Mouse (Mus musculus): ENCODE data around the gene Ebi3. TPM values are rescaled to one million over a fixed set of nuclear protein-coding genes. Genes with fewer than 3 reads are reported as not detected.

Ebi3 gene
- 3.1 and 3.3 TPM in 2 replicates for polyA plus RNA-seq (2015; fragmentation: Nextera tagmentation; extraction: Ambion mirVana)

- TF ChIP-seq CTCF (IDR thresholded peaks at IDR 0.05) (no peak), EP300 (IDR thresholded peaks at IDR 0.05) (no peak)
- Histone ChIP-seq H3K4me2 (replicated peaks; ENCODE audit: low read depth, low read length) (no peak within 1 kb of the TSS), H3K36me3 (ENCODE audit: insufficient read depth, low read length) (no peaks in the 10 kb centered on the region), H3K9me3 (ENCODE audit: low read length) (no peaks in the 10 kb centered on the region), H3K27ac (ENCODE audit: low read length) (no peak within 1 kb of the TSS), H3K9ac (replicated peaks; ENCODE audit: low read depth) (no peak within 1 kb of the TSS), H3K27me3 (replicated peaks; ENCODE audit: insufficient read depth, low read length) (no peaks in the 10 kb centered on the region), H3K4me1 (ENCODE audit: insufficient read depth, low read depth, low read length) (no peaks in the 10 kb centered on the region), H3K4me3 (ENCODE audit: low read depth, low read length) (no peak within 1 kb of the TSS)
- 66% methylated on average over 6 of the region's 6 CpGs for WGBS
- 0 out of 2 replicates have a peak, but pooled peaks have one; percentile 25 for ATAC-seq
- DNase-seq (ENCODE audit: low spot score) = peak; percentile 21
Observed at GRCm38 (mm10) chr17:55952447-55953027, at the start of gene Ebi3. TSS of gene Ebi3 (plus strand) at chr17:55952640.

GRCm38 (mm10) chr17:55903087-55903486 lies 49.4 kb upstream of the Ebi3 start:
- TF ChIP-seq CTCF (IDR thresholded peaks at IDR 0.05) (no peak), EP300 (IDR thresholded peaks at IDR 0.05) (no peak)
- no peaks in the 10 kb centered on the region for H3K4me1 ChIP-seq (ENCODE audit: insufficient read depth, low read depth, low read length)
- WGBS = 69% methylated on average over 2 of the region's 2 CpGs
- DNase-seq (ENCODE audit: low spot score) (no peak), ATAC-seq (no peak)
- H3K9ac ChIP-seq (replicated peaks; ENCODE audit: low read depth) = no peak overlapping the region
- no peaks in the 10 kb centered on the region for H3K27me3 ChIP-seq (replicated peaks; ENCODE audit: insufficient read depth, low read length)
- H3K4me3 ChIP-seq (ENCODE audit: low read depth, low read length) = no peak overlapping the region
- H3K36me3 ChIP-seq (ENCODE audit: insufficient read depth, low read length) = no peaks in the 10 kb centered on the region
- no peak overlapping the region for H3K27ac ChIP-seq (ENCODE audit: low read length)
- H3K9me3 ChIP-seq (ENCODE audit: low read length) = no peaks in the 10 kb centered on the region; the same call in 1 of the 2 replicates
- no peak overlapping the region for H3K4me2 ChIP-seq (replicated peaks; ENCODE audit: low read depth, low read length)

GRCm38 (mm10) chr17:55903687-55904086 lies 48.8 kb upstream of the Ebi3 start:
- Histone ChIP-seq H3K4me2 (replicated peaks; ENCODE audit: low read depth, low read length) (no peak overlapping the region), H3K36me3 (ENCODE audit: insufficient read depth, low read length) (no peaks in the 10 kb centered on the region), H3K27ac (ENCODE audit: low read length) (no peak overlapping the region), H3K4me3 (ENCODE audit: low read depth, low read length) (no peak overlapping the region), H3K27me3 (replicated peaks; ENCODE audit: insufficient read depth, low read length) (no peaks in the 10 kb centered on the region), H3K4me1 (ENCODE audit: insufficient read depth, low read depth, low read length) (no peaks in the 10 kb centered on the region), H3K9ac (replicated peaks; ENCODE audit: low read depth) (no peak overlapping the region), H3K9me3 (ENCODE audit: low read length) (no peaks in the 10 kb centered on the region)
- TF ChIP-seq EP300 (IDR thresholded peaks at IDR 0.05) (no peak), CTCF (IDR thresholded peaks at IDR 0.05) (no peak)
- peak; percentile 37 for DNase-seq (ENCODE audit: low spot score)
- 69% methylated on average over 1 of the region's 1 CpGs for whole genome bisulfite sequencing
- ATAC-seq = no peak

GRCm38 (mm10) chr17:55904131-55904530 lies 48.3 kb upstream of the Ebi3 start:
- Histone ChIP-seq H3K4me2 (replicated peaks; ENCODE audit: low read depth, low read length) (no peak overlapping the region), H3K9me3 (ENCODE audit: low read length) (no peaks in the 10 kb centered on the region), H3K4me3 (ENCODE audit: low read depth, low read length) (no peak overlapping the region), H3K27ac (ENCODE audit: low read length) (no peak overlapping the region), H3K27me3 (replicated peaks; ENCODE audit: insufficient read depth, low read length) (no peaks in the 10 kb centered on the region), H3K36me3 (ENCODE audit: insufficient read depth, low read length) (no peaks in the 10 kb centered on the region), H3K9ac (replicated peaks; ENCODE audit: low read depth) (no peak overlapping the region), H3K4me1 (ENCODE audit: insufficient read depth, low read depth, low read length) (no peaks in the 10 kb centered on the region)
- TF ChIP-seq EP300 (IDR thresholded peaks at IDR 0.05) (no peak), CTCF (IDR thresholded peaks at IDR 0.05) (no peak)
- WGBS = 54% methylated on average over 6 of the region's 6 CpGs
- ATAC-seq (no peak), DNase-seq (ENCODE audit: low spot score) (no peak)

GRCm38 (mm10) chr17:55906669-55907068 lies 45.8 kb upstream of the Ebi3 start:
- Histone ChIP-seq H3K4me2 (replicated peaks; ENCODE audit: low read depth, low read length) (no peak overlapping the region), H3K27me3 (replicated peaks; ENCODE audit: insufficient read depth, low read length) (no peaks in the 10 kb centered on the region), H3K4me1 (ENCODE audit: insufficient read depth, low read depth, low read length) (no peaks in the 10 kb centered on the region), H3K36me3 (ENCODE audit: insufficient read depth, low read length) (no peaks in the 10 kb centered on the region), H3K9me3 (ENCODE audit: low read length) (no peaks in the 10 kb centered on the region), H3K27ac (ENCODE audit: low read length) (no peak overlapping the region), H3K9ac (replicated peaks; ENCODE audit: low read depth) (no peak overlapping the region), H3K4me3 (ENCODE audit: low read depth, low read length) (no peak overlapping the region)
- ATAC-seq (no peak), DNase-seq (ENCODE audit: low spot score) (no peak)
- no peak for TF ChIP-seq CTCF (IDR thresholded peaks at IDR 0.05)
- no peak for TF ChIP-seq EP300 (IDR thresholded peaks at IDR 0.05)

GRCm38 (mm10) chr17:55931553-55932502 lies 20.6 kb upstream of the Ebi3 start:
- H3K36me3 ChIP-seq (ENCODE audit: insufficient read depth, low read length) = no peaks in the 10 kb centered on the region
- H3K4me1 ChIP-seq (ENCODE audit: insufficient read depth, low read depth, low read length) = no peaks in the 10 kb centered on the region
- WGBS = 2% methylated on average over 27 of the region's 33 CpGs
- DNase-seq (ENCODE audit: low spot score) (peak; percentile 67), ATAC-seq (peak; percentile 95)
- H3K27ac ChIP-seq (ENCODE audit: low read length) = peak overlapping the region; percentile 81
- H3K4me2 ChIP-seq (replicated peaks; ENCODE audit: low read depth, low read length) = peak overlapping the region; percentile 77
- TF ChIP-seq CTCF (IDR thresholded peaks at IDR 0.05) (peak; percentile 55), EP300 (IDR thresholded peaks at IDR 0.05) (no peak)
- no peaks in the 10 kb centered on the region for H3K27me3 ChIP-seq (replicated peaks; ENCODE audit: insufficient read depth, low read length)
- peak overlapping the region; percentile 61 for H3K4me3 ChIP-seq (ENCODE audit: low read depth, low read length)
- no peaks in the 10 kb centered on the region for H3K9me3 ChIP-seq (ENCODE audit: low read length)
- H3K9ac ChIP-seq (replicated peaks; ENCODE audit: low read depth) = peak overlapping the region; percentile 69

Measured in lung, postnatal 0 days (tissue).